In genomic region chr4:130919750-130920356, GRCm38 (mm10) we compare ENCODE assay signal across 12 mouse cellular contexts. TPM values are rescaled to one million over a fixed set of nuclear protein-coding genes. Genes with fewer than 3 reads are reported as not detected.
DNase-seq lines count a peak whose midpoint lies in the region; ATAC-seq and TF ChIP-seq lines count a peak whose summit lies in the region.
"Had no signal": no experiment of that assay in that cellular context is flagged by ENCODE, and none has a peak within 500 bp of the region (broad histone marks: within the 10 kb centered on the region; RNA-seq: fewer than 3 reads in every experiment).

No protein-coding gene starts in this region.

- no peaks in the 10 kb centered on the region for H3K36me3 ChIP-seq in heart, postnatal 0 days (replicated peaks; ENCODE audit: control insufficient read depth, insufficient read depth, low read length)
- H3K36me3 ChIP-seq in midbrain, embryonic 13.5 days = no peaks in the 10 kb centered on the region
- H3K36me3 ChIP-seq in midbrain, embryonic 16.5 days (ENCODE audit: control insufficient read depth, insufficient read depth, low read length) = no peaks in the 10 kb centered on the region
- no peaks in the 10 kb centered on the region for H3K36me3 ChIP-seq in embryonic facial prominence, embryonic 14.5 days (ENCODE audit: control insufficient read depth, insufficient read depth, low read length)
- H3K36me3 ChIP-seq: intestine, embryonic 15.5 days had no signal

- 52% methylated on average over 9 of the region's 9 CpGs for WGBS in heart, postnatal 0 days
- 63% methylated on average over 9 of the region's 9 CpGs for WGBS in midbrain, embryonic 13.5 days
- WGBS in midbrain, embryonic 16.5 days = 67% methylated on average over 9 of the region's 9 CpGs
- 59% methylated on average over 9 of the region's 9 CpGs for WGBS in embryonic facial prominence, embryonic 14.5 days

- TF ChIP-seq CTCF in heart, postnatal 0 days (IDR thresholded peaks at IDR 0.05; ENCODE audit: low read depth) = no peak

- intact Hi-C loops in heart, postnatal 25 days (cut with DNase I) = no loop called here

- no peaks in the 10 kb centered on the region for H3K4me1 ChIP-seq in heart, postnatal 0 days (ENCODE audit: control insufficient read depth, insufficient read depth)
- peaks cover 21% of the 10 kb centered on the region for H3K4me1 ChIP-seq in midbrain, embryonic 13.5 days (replicated peaks)
- peaks cover 5% of the 10 kb centered on the region for H3K4me1 ChIP-seq in midbrain, embryonic 16.5 days (ENCODE audit: control insufficient read depth, insufficient read depth, low read length)
- peaks cover 18% of the 10 kb centered on the region for H3K4me1 ChIP-seq in embryonic facial prominence, embryonic 14.5 days (ENCODE audit: control insufficient read depth, insufficient read depth, low read length)

- no peak overlapping the region for H3K27ac ChIP-seq in heart, postnatal 0 days (ENCODE audit: low read depth)
- no peak overlapping the region for H3K27ac ChIP-seq in midbrain, embryonic 13.5 days
- H3K27ac ChIP-seq in midbrain, embryonic 16.5 days (ENCODE audit: low read length) = no peak overlapping the region
- no peak overlapping the region for H3K27ac ChIP-seq in embryonic facial prominence, embryonic 14.5 days (replicated peaks; ENCODE audit: low read depth, low read length)
- H3K27ac ChIP-seq: intestine, embryonic 15.5 days had no signal

- no peaks in the 10 kb centered on the region for H3K27me3 ChIP-seq in heart, postnatal 0 days (ENCODE audit: control insufficient read depth, insufficient read depth, low read length)
- H3K27me3 ChIP-seq in midbrain, embryonic 13.5 days = no peaks in the 10 kb centered on the region
- H3K27me3 ChIP-seq in midbrain, embryonic 16.5 days (ENCODE audit: control insufficient read depth, insufficient read depth, low read depth, low read length) = no peaks in the 10 kb centered on the region
- H3K27me3 ChIP-seq in embryonic facial prominence, embryonic 14.5 days (replicated peaks; ENCODE audit: control insufficient read depth, insufficient read depth, low read length) = no peaks in the 10 kb centered on the region
- H3K27me3 ChIP-seq: intestine, embryonic 15.5 days had no signal

- no peak overlapping the region; the same call in 1 of the 2 replicates for H3K4me2 ChIP-seq in heart, postnatal 0 days (ENCODE audit: low read depth, low read length)
- no peak overlapping the region for H3K4me2 ChIP-seq in midbrain, embryonic 13.5 days (replicated peaks)
- no peak overlapping the region for H3K4me2 ChIP-seq in midbrain, embryonic 16.5 days (ENCODE audit: low read length)
- no peak overlapping the region for H3K4me2 ChIP-seq in embryonic facial prominence, embryonic 14.5 days (ENCODE audit: low read depth, low read length)
- H3K4me2 ChIP-seq: heart, embryonic 11.5 days; intestine, embryonic 15.5 days had no signal

- H3K9ac ChIP-seq in heart, postnatal 0 days (replicated peaks; ENCODE audit: low read depth, low read length) = no peak overlapping the region
- H3K9ac ChIP-seq in midbrain, embryonic 13.5 days (replicated peaks) = no peak overlapping the region
- no peak overlapping the region for H3K9ac ChIP-seq in midbrain, embryonic 16.5 days (ENCODE audit: low read depth, low read length)
- H3K9ac ChIP-seq in embryonic facial prominence, embryonic 14.5 days (ENCODE audit: low read depth, low read length) = no peak overlapping the region
- H3K9ac ChIP-seq: intestine, embryonic 15.5 days had no signal

- ATAC-seq in heart, postnatal 0 days (ENCODE audit: insufficient read depth, low read depth) = peak; percentile 12; the same call in 1 of the 2 replicates
- ATAC-seq in midbrain, embryonic 13.5 days = peak; percentile 50; the same call in 1 of the 2 replicates
- no peak for ATAC-seq in midbrain, embryonic 16.5 days
- 0 out of 2 replicates have a peak, but pooled peaks have one; percentile 13 for ATAC-seq in embryonic facial prominence, embryonic 14.5 days (ENCODE audit: low read depth)
- no peak for ATAC-seq in cerebellum, adult (ENCODE audit: insufficient number of reproducible peaks, low FRiP score, low TSS enrichment)
- ATAC-seq: intestine, embryonic 15.5 days had no signal

- TF ChIP-seq EP300 in heart, postnatal 0 days (IDR thresholded peaks at IDR 0.05; ENCODE audit: low read depth) = no peak

- no peak overlapping the region for H3K4me3 ChIP-seq in heart, postnatal 0 days (ENCODE audit: low read depth, low read length)
- H3K4me3 ChIP-seq in midbrain, embryonic 13.5 days (replicated peaks) = no peak overlapping the region
- H3K4me3 ChIP-seq in midbrain, embryonic 16.5 days (ENCODE audit: low read depth, low read length) = no peak overlapping the region
- H3K4me3 ChIP-seq in embryonic facial prominence, embryonic 14.5 days (ENCODE audit: low read depth, low read length) = no peak overlapping the region
- H3K4me3 ChIP-seq: intestine, embryonic 15.5 days had no signal

- peak; percentile 41 for DNase-seq in heart, postnatal 0 days (ENCODE audit: low spot score)
- DNase-seq in heart, postnatal 25 days (ENCODE audit: low spot score) = no peak
- DNase-seq in embryonic facial prominence, embryonic 14.5 days (ENCODE audit: low spot score) = peak; percentile 45
- peak; percentile 70 for DNase-seq in retina, postnatal 1 day
- no peak for DNase-seq in spleen, postnatal 14 days (ENCODE audit: low spot score in 2 of 2)

- no peaks in the 10 kb centered on the region for H3K9me3 ChIP-seq in heart, postnatal 0 days (replicated peaks; ENCODE audit: control insufficient read depth, low read length)
- H3K9me3 ChIP-seq in midbrain, embryonic 13.5 days = no peaks in the 10 kb centered on the region
- H3K9me3 ChIP-seq in midbrain, embryonic 16.5 days (replicated peaks; ENCODE audit: control insufficient read depth, low read length, poor library complexity, severe bottlenecking) = no peaks in the 10 kb centered on the region
- no peaks in the 10 kb centered on the region for H3K9me3 ChIP-seq in embryonic facial prominence, embryonic 14.5 days (ENCODE audit: control insufficient read depth, low read length)
- H3K9me3 ChIP-seq: intestine, embryonic 15.5 days had no signal

RNA-seq across cellular contexts. Expression of gene Laptm5, which starts 6.9 kb away (rescaled TPM):
- total RNA-seq in heart, postnatal 0 days (2014; rRNA removed; ENCODE audit: low replicate concordance) = 15.9 and 21.6 TPM in 2 replicates
- 14.7 and 15.6 TPM in 2 replicates for polyA plus RNA-seq in heart, postnatal 0 days (2015; fragmentation: Nextera tagmentation; extraction: Ambion mirVana)
- 10 to 100 TPM; 17.8 to 18.4 TPM for total RNA-seq in heart, postnatal 25 days (2021)
- polyA plus RNA-seq in midbrain, embryonic 13.5 days (2015; fragmentation: Nextera tagmentation; extraction: Ambion mirVana) = 21.8 and 23.7 TPM in 2 replicates
- polyA plus RNA-seq in midbrain, embryonic 16.5 days (2015; fragmentation: Nextera tagmentation; extraction: Ambion mirVana) = 22.0 and 22.3 TPM in 2 replicates
- polyA plus RNA-seq in embryonic facial prominence, embryonic 14.5 days (2014; fragmentation: Nextera tagmentation; extraction: Ambion mirVana) = 74.2 and 76.1 TPM in 2 replicates

RNA-seq across cellular contexts. Expression of gene Matn1, which starts 24.3 kb away (rescaled TPM):
- not detected in 2 replicates for total RNA-seq in heart, postnatal 0 days (2014; rRNA removed; ENCODE audit: low replicate concordance)
- not detected in 2 replicates for polyA plus RNA-seq in heart, postnatal 0 days (2015; fragmentation: Nextera tagmentation; extraction: Ambion mirVana)
- total RNA-seq in heart, postnatal 25 days (2021) = not detected
- 0.13 TPM in 1 of 2 replicates, not detected in the other for polyA plus RNA-seq in midbrain, embryonic 13.5 days (2015; fragmentation: Nextera tagmentation; extraction: Ambion mirVana)
- 0.29 TPM in 1 of 2 replicates, not detected in the other for polyA plus RNA-seq in midbrain, embryonic 16.5 days (2015; fragmentation: Nextera tagmentation; extraction: Ambion mirVana)
- polyA plus RNA-seq in embryonic facial prominence, embryonic 14.5 days (2014; fragmentation: Nextera tagmentation; extraction: Ambion mirVana) = 51.7 and 129 TPM in 2 replicates
- total RNA-seq: liver, adult 2 months had no signal
- polyA plus RNA-seq: heart, embryonic 11.5 days; liver, adult 2 months; urinary bladder, adult 2 months had no signal

Comparison
In these comparisons a context has a peak if more than half of its experiments do, and no peak if none do; other contexts are left out.
1. ATAC-seq: peak in heart, postnatal 0 days (single experiment), midbrain, embryonic 13.5 days (single experiment) and embryonic facial prominence, embryonic 14.5 days (single experiment); none in midbrain, embryonic 16.5 days (single experiment) and cerebellum, adult (single experiment).
2. DNase-seq: peak in heart, postnatal 0 days (single experiment), embryonic facial prominence, embryonic 14.5 days (single experiment) and retina, postnatal 1 day (single experiment); none in heart, postnatal 25 days (single experiment) and spleen, postnatal 14 days (0 of 2).
3. RNA of gene Matn1, which starts 24.3 kb away (polyA plus RNA-seq): 51.7 to 129 TPM in embryonic facial prominence, embryonic 14.5 days; 0.29 TPM in midbrain, embryonic 16.5 days, not detected in heart, postnatal 0 days and 0.13 TPM in midbrain, embryonic 13.5 days; every median in the first group is over 10 times any median in the second.